Mouse (Mus musculus) C2C12 (cell line): ENCODE measurements at regions not wholly inside any gene's neighbourhood (a gene's known extent, or its start where the extent isn't known, plus 50 kb on each side); places are given as distances from the start of the nearest gene placed in this dataset.

ENCODE experiments used
- H3K27me3 ChIP-seq: one replicate; pipeline ENCODE4 v1.6.1; 2011; ENCODE audit not compliant: control insufficient read depth, insufficient read depth, insufficient read length
- H3K36me3 ChIP-seq: one replicate; pipeline ENCODE4 v1.6.1; 2011; ENCODE audit not compliant: control insufficient read depth, insufficient read depth
- H3K4me3 ChIP-seq: one replicate; pipeline ENCODE4 v1.5.1; 2011; ENCODE audit warnings: mild to moderate bottlenecking, control low read depth; ENCODE audit not compliant: poor library complexity, insufficient read depth, severe bottlenecking
- H3K79me2 ChIP-seq: one replicate; pipeline ENCODE4 v1.6.1; 2011; ENCODE audit not compliant: control insufficient read depth, insufficient read depth
- H3K79me3 ChIP-seq: one replicate; pipeline ENCODE4 v1.6.1; 2011; ENCODE audit warnings: low read depth, control low read depth
- H3ac ChIP-seq: one replicate; pipeline ENCODE3; 2011; ENCODE audit warnings: low read depth; ENCODE audit not compliant: control insufficient read depth, insufficient read length
- CEBPB ChIP-seq: IDR thresholded peaks from one replicate; pipeline ENCODE4 v1.6.1; 2011; ENCODE audit warnings: low read depth, mild to moderate bottlenecking, control low read depth, moderate library complexity
- CTCF ChIP-seq: IDR thresholded peaks from one replicate; pipeline ENCODE4 v1.5.1; 2011; ENCODE audit not compliant: control insufficient read depth, insufficient read depth, insufficient read length
- FOSL1 ChIP-seq: IDR thresholded peaks from one replicate; pipeline ENCODE4 v1.8.0; 2011; ENCODE audit warnings: mild to moderate bottlenecking, low read length; ENCODE audit not compliant: poor library complexity, insufficient read depth, severe bottlenecking
- MAX ChIP-seq: IDR thresholded peaks from one replicate; pipeline ENCODE4 v1.6.1; 2011; ENCODE audit warnings: mild to moderate bottlenecking, control low read depth
- MYOD1 ChIP-seq: IDR thresholded peaks from one replicate; pipeline ENCODE4 v1.6.1; 2011; ENCODE audit warnings: low read depth; ENCODE audit not compliant: control insufficient read depth, insufficient read length
- MYOG ChIP-seq: IDR thresholded peaks from one replicate; pipeline ENCODE4 v1.6.1; 2011; ENCODE audit not compliant: control insufficient read depth, insufficient read length; ENCODE audit errors: extremely low read depth
- USF1 ChIP-seq: IDR thresholded peaks from one replicate; pipeline ENCODE4 v1.6.1; 2011; ENCODE audit warnings: low read depth, mild to moderate bottlenecking, control low read depth, moderate library complexity

- H3ac ChIP-seq = no peak overlapping the region
- H3K79me3 ChIP-seq = no peaks in the 10 kb centered on the region
- no peak for TF ChIP-seq USF1
- TF ChIP-seq MAX = no peak
- no peak for TF ChIP-seq CEBPB
- TF ChIP-seq MYOG = no peak
- TF ChIP-seq CTCF = no peak
- no peak for TF ChIP-seq FOSL1
- no peak for TF ChIP-seq MYOD1
- H3K36me3 ChIP-seq = no peaks in the 10 kb centered on the region
- H3K4me3 ChIP-seq = no peak overlapping the region
- H3K27me3 ChIP-seq = peaks cover 31% of the 10 kb centered on the region
- H3K79me2 ChIP-seq = no peaks in the 10 kb centered on the region
Measured at GRCm38 (mm10) chr5:111527741-111528140, 110.6 kb downstream of the Mn1 start.

DNA sequence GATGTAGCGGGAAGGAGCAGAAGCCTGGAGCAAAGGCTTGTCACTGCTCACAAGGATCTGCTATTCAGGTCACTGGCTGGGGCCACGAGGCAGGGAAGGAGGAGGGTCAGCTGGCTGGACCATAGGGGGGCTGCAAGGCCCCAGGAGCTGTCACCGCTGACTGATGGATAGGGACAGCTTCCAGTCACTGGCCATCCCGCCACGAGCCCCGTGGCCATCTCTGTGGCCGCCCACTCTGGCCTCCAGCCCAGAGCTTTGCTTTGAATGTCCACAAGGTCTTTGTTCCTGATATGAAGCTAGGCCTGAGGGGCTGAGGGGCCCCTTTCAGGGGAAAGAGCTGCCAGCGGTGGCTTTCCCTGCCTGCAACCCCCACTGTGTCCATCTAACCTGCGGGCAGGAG lies 111.9 kb downstream of the Mn1 start:
- Histone ChIP-seq H3K4me3 (no peak overlapping the region), H3ac (no peak overlapping the region), H3K27me3 (peaks cover 38% of the 10 kb centered on the region), H3K36me3 (no peaks in the 10 kb centered on the region), H3K79me3 (no peaks in the 10 kb centered on the region), H3K79me2 (no peaks in the 10 kb centered on the region)
- no peak for TF ChIP-seq FOSL1
- no peak for TF ChIP-seq MAX
- TF ChIP-seq USF1 = no peak

- H3K4me3 ChIP-seq = no peak overlapping the region
- no peak overlapping the region for H3ac ChIP-seq
- H3K27me3 ChIP-seq = peaks cover 48% of the 10 kb centered on the region
- H3K79me3 ChIP-seq = no peaks in the 10 kb centered on the region
- TF ChIP-seq USF1 (no peak), CEBPB (no peak), MAX (no peak), MYOG (no peak), MYOD1 (no peak), FOSL1 (no peak), CTCF (no peak)
- H3K36me3 ChIP-seq = no peaks in the 10 kb centered on the region
- no peaks in the 10 kb centered on the region for H3K79me2 ChIP-seq
Measured at GRCm38 (mm10) chr5:111530628-111531524, 113.7 kb downstream of the Mn1 start.

GRCm38 (mm10) chr5:111532446-111533035 lies 115.4 kb downstream of the Mn1 start:
- no peaks in the 10 kb centered on the region for H3K79me3 ChIP-seq
- TF ChIP-seq CEBPB (no peak), FOSL1 (no peak), CTCF (no peak), MAX (no peak), MYOD1 (no peak), USF1 (no peak), MYOG (no peak)
- peaks cover 52% of the 10 kb centered on the region for H3K27me3 ChIP-seq
- H3K36me3 ChIP-seq = no peaks in the 10 kb centered on the region
- H3K79me2 ChIP-seq = no peaks in the 10 kb centered on the region
- no peak overlapping the region for H3ac ChIP-seq
- no peak overlapping the region for H3K4me3 ChIP-seq

DNA sequence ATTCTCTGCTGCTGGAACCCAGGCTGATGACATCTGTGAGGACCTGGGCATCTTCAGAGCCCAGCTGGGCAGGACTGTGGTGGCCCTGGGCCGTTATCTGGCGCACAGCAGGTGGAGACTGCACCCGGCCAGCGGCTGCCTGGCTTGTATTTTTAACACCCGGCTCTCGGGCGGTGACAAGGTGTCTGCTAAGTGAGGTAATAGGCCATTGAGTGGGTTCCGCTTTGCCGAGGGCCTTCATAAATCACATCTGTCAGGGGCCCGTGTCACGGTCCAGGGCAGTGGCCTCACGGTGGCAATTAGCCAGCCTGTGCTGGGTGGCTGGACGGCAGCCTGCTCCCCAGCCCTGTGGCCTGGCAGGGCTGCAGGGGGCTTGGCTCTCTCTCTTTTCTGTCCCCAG lies 118.8 kb downstream of the Mn1 start:
- Histone ChIP-seq H3K36me3 (no peaks in the 10 kb centered on the region), H3K79me3 (no peaks in the 10 kb centered on the region), H3K27me3 (peaks cover 42% of the 10 kb centered on the region), H3ac (no peak overlapping the region), H3K79me2 (no peaks in the 10 kb centered on the region), H3K4me3 (no peak overlapping the region)
- TF ChIP-seq USF1 (no peak), MYOG (no peak), FOSL1 (no peak), MYOD1 (no peak), CEBPB (no peak), MAX (no peak), CTCF (no peak)
